Mouse (Mus musculus): ENCODE data around the gene Myh6. TPM values are rescaled to one million over a fixed set of nuclear protein-coding genes. Genes with fewer than 3 reads are reported as not detected.
"Not testable (repeated sequence)": the region's sequence is repeated elsewhere in the genome, so short reads cannot be mapped to it uniquely, and the experiment has no call there.

Myh6 gene
- polyA plus RNA-seq, 1 experiment from 2014 or later: 9.2 TPM

DNA sequence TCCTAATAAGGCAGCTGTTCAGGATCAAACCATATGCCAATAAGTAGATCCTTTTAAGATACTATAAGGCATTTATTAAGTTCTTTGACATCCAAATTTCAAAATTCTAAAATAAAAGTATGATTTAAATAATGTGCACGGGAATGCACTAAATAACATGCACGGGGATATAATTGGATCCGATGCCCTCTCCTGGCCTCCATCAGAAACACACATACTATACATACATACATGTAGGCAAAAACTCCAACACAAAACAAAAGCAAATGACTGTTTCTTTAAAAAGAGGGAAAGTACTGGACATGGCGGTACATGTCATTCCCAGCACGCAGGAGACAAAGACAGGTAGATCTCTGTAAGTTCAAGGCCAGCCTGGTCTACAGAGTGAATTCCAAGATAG is 33.1 kb upstream of the Myh6 start:
- not testable (repeated sequence) for H3K4me2 ChIP-seq (ENCODE audit: low read depth, low read length); H3K9ac ChIP-seq (replicated peaks; ENCODE audit: low read length); ATAC-seq (replicated peaks; ENCODE audit: insufficient number of reproducible peaks, low FRiP score, low TSS enrichment, low read depth); H3K27ac ChIP-seq (replicated peaks; ENCODE audit: low read depth, low read length); DNase-seq (ENCODE audit: low spot score); H3K27me3 ChIP-seq (ENCODE audit: control insufficient read depth, insufficient read depth, low read length); H3K4me3 ChIP-seq (ENCODE audit: low read depth, low read length); H3K4me1 ChIP-seq (ENCODE audit: control insufficient read depth, insufficient read depth, low read length); H3K36me3 ChIP-seq (replicated peaks; ENCODE audit: control insufficient read depth, insufficient read depth, low read depth, low read length); H3K9me3 ChIP-seq (replicated peaks; ENCODE audit: control insufficient read depth, low read length)
- 82% methylated on average over 5 of the region's 5 CpGs for WGBS

DNA sequence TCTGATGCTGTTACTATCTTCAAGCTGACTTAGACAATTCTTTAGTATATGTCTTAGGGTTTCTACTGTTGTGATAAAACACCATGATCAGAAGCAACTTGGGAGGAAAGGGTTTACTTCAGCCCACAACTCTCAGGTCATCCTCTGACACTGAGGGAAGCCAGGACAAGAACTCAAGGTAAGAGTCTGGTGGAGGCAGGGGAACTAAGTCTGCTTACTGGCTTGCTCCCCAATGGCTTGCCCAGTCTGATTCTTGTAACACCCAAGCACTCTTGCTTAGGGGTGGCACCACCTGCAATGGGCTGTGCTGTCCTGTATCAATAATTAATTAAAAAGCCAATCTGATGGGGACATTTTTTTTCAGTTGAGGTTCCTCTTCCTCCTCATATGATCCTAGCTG is 32.0 kb upstream of the Myh6 start:
- Histone ChIP-seq H3K4me3 (ENCODE audit: low read depth, low read length) (no peak overlapping the region), H3K9ac (replicated peaks; ENCODE audit: low read length) (no peak overlapping the region), H3K4me1 (ENCODE audit: control insufficient read depth, insufficient read depth, low read length) (peaks cover 3% of the 10 kb centered on the region), H3K4me2 (ENCODE audit: low read depth, low read length) (no peak overlapping the region), H3K9me3 (replicated peaks; ENCODE audit: control insufficient read depth, low read length) (no peaks in the 10 kb centered on the region), H3K27me3 (ENCODE audit: control insufficient read depth, insufficient read depth, low read length) (no peaks in the 10 kb centered on the region), H3K36me3 (replicated peaks; ENCODE audit: control insufficient read depth, insufficient read depth, low read depth, low read length) (no peaks in the 10 kb centered on the region), H3K27ac (replicated peaks; ENCODE audit: low read depth, low read length) (no peak overlapping the region)
- DNase-seq (ENCODE audit: low spot score): no peak
- no peak for ATAC-seq (replicated peaks; ENCODE audit: insufficient number of reproducible peaks, low FRiP score, low TSS enrichment, low read depth)

- 45% methylated on average over 4 of the region's 4 CpGs for WGBS
- H3K9ac ChIP-seq (replicated peaks; ENCODE audit: low read length): no peak overlapping the region
- no peaks in the 10 kb centered on the region for H3K36me3 ChIP-seq (replicated peaks; ENCODE audit: control insufficient read depth, insufficient read depth, low read depth, low read length)
- H3K27me3 ChIP-seq (ENCODE audit: control insufficient read depth, insufficient read depth, low read length): no peaks in the 10 kb centered on the region
- DNase-seq (ENCODE audit: low spot score) (peak; percentile 30), ATAC-seq (replicated peaks; ENCODE audit: insufficient number of reproducible peaks, low FRiP score, low TSS enrichment, low read depth) (peak; percentile 51; the same call in 1 of the 2 replicates)
- no peaks in the 10 kb centered on the region for H3K9me3 ChIP-seq (replicated peaks; ENCODE audit: control insufficient read depth, low read length)
- H3K4me3 ChIP-seq (ENCODE audit: low read depth, low read length): no peak overlapping the region
- H3K4me2 ChIP-seq (ENCODE audit: low read depth, low read length): no peak overlapping the region
- H3K4me1 ChIP-seq (ENCODE audit: control insufficient read depth, insufficient read depth, low read length): peaks cover 3% of the 10 kb centered on the region
- peak overlapping the region; percentile 54 for H3K27ac ChIP-seq (replicated peaks; ENCODE audit: low read depth, low read length)
Observed at GRCm38 (mm10) chr14:54997297-54997696, 30.6 kb upstream of the Myh6 start.

DNA sequence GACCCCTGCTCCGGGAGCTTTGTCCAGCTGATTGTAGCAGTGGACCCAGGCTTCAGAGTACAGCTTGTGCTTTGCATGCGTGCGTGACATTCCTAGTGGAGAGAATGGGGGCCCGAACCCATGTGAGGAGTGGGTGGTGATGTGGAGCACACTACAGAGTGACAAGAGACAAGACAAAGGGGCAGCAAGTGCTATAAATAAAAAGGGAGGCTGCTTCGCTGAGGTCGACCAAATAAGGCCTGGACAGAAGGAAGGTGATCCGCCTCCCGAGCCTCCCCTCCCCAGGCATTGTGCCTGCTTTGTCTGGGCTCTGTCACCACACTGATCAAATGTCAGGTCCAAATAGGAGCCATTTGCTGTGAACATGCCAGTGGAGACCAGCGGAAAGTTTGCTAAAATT is 30.1 kb upstream of the Myh6 start:
- ATAC-seq (replicated peaks; ENCODE audit: insufficient number of reproducible peaks, low FRiP score, low TSS enrichment, low read depth): peak; percentile 25
- 47% methylated on average over 9 of the region's 9 CpGs for WGBS
- Histone ChIP-seq H3K27ac (replicated peaks; ENCODE audit: low read depth, low read length) (peak overlapping the region; percentile 54), H3K36me3 (replicated peaks; ENCODE audit: control insufficient read depth, insufficient read depth, low read depth, low read length) (no peaks in the 10 kb centered on the region), H3K4me2 (ENCODE audit: low read depth, low read length) (no peak overlapping the region), H3K4me3 (ENCODE audit: low read depth, low read length) (no peak overlapping the region), H3K9me3 (replicated peaks; ENCODE audit: control insufficient read depth, low read length) (no peaks in the 10 kb centered on the region), H3K9ac (replicated peaks; ENCODE audit: low read length) (no peak overlapping the region), H3K27me3 (ENCODE audit: control insufficient read depth, insufficient read depth, low read length) (no peaks in the 10 kb centered on the region), H3K4me1 (ENCODE audit: control insufficient read depth, insufficient read depth, low read length) (peaks cover 3% of the 10 kb centered on the region)
- DNase-seq (ENCODE audit: low spot score): peak; percentile 23

DNA sequence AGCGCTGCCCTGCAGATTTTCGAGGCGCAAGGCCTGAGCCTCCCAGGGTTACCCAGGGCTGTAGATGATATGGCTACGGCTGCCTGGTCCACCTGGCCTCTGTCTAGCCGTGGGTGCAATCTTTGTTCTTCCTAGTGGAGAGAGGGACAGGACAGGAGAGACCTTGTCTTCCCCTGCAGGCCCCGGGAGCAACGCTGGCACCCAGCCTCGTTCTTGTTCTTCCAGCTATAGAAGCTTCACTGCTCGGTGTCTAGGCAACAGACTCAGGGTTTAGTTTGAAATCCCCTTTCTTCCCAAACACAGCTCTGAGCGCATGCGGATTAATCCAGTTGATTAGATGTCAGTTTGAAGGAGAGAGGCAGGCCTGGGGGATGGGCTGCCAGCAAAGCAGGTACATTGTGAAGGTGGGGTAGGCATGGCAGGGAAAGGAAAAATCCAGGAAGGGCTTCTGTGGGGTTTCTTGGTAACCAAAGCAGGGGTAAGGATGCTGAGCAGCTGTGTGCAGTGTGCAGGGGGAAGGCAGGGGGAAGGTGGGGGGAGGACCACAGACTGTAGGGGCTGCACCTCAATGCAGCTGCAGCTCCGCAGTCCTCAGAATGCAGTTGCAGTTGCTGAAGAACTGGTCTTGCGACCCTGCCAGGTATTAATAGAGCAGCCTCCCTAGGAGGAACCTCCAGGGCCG is 28.9 kb upstream of the Myh6 start:
- Histone ChIP-seq H3K4me3 (ENCODE audit: low read depth, low read length) (no peak overlapping the region), H3K9ac (replicated peaks; ENCODE audit: low read length) (peak overlapping the region; percentile 22; the same call in 1 of the 2 replicates), H3K27ac (replicated peaks; ENCODE audit: low read depth, low read length) (peak overlapping the region; percentile 41), H3K4me2 (ENCODE audit: low read depth, low read length) (no peak overlapping the region), H3K36me3 (replicated peaks; ENCODE audit: control insufficient read depth, insufficient read depth, low read depth, low read length) (no peaks in the 10 kb centered on the region), H3K27me3 (ENCODE audit: control insufficient read depth, insufficient read depth, low read length) (no peaks in the 10 kb centered on the region), H3K9me3 (replicated peaks; ENCODE audit: control insufficient read depth, low read length) (no peaks in the 10 kb centered on the region), H3K4me1 (ENCODE audit: control insufficient read depth, insufficient read depth, low read length) (peaks cover 3% of the 10 kb centered on the region)
- DNase-seq (ENCODE audit: low spot score) (peak; percentile 49), ATAC-seq (replicated peaks; ENCODE audit: insufficient number of reproducible peaks, low FRiP score, low TSS enrichment, low read depth) (peak; percentile 40; the same call in 1 of the 2 replicates)
- 36% methylated on average over 14 of the region's 14 CpGs for WGBS

- no peaks in the 10 kb centered on the region for H3K9me3 ChIP-seq (replicated peaks; ENCODE audit: control insufficient read depth, low read length)
- no peak overlapping the region for H3K4me2 ChIP-seq (ENCODE audit: low read depth, low read length)
- peaks cover 3% of the 10 kb centered on the region for H3K4me1 ChIP-seq (ENCODE audit: control insufficient read depth, insufficient read depth, low read length)
- ATAC-seq (replicated peaks; ENCODE audit: insufficient number of reproducible peaks, low FRiP score, low TSS enrichment, low read depth) (no peak), DNase-seq (ENCODE audit: low spot score) (no peak)
- no peaks in the 10 kb centered on the region for H3K27me3 ChIP-seq (ENCODE audit: control insufficient read depth, insufficient read depth, low read length)
- H3K4me3 ChIP-seq (ENCODE audit: low read depth, low read length): no peak overlapping the region
- no peak overlapping the region for H3K9ac ChIP-seq (replicated peaks; ENCODE audit: low read length)
- H3K27ac ChIP-seq (replicated peaks; ENCODE audit: low read depth, low read length): 0 out of 2 replicates have a peak overlapping the region, but pooled peaks have one; percentile 41
- no peaks in the 10 kb centered on the region for H3K36me3 ChIP-seq (replicated peaks; ENCODE audit: control insufficient read depth, insufficient read depth, low read depth, low read length)
Observed at GRCm38 (mm10) chr14:54994869-54995186, 28.1 kb upstream of the Myh6 start.

DNA sequence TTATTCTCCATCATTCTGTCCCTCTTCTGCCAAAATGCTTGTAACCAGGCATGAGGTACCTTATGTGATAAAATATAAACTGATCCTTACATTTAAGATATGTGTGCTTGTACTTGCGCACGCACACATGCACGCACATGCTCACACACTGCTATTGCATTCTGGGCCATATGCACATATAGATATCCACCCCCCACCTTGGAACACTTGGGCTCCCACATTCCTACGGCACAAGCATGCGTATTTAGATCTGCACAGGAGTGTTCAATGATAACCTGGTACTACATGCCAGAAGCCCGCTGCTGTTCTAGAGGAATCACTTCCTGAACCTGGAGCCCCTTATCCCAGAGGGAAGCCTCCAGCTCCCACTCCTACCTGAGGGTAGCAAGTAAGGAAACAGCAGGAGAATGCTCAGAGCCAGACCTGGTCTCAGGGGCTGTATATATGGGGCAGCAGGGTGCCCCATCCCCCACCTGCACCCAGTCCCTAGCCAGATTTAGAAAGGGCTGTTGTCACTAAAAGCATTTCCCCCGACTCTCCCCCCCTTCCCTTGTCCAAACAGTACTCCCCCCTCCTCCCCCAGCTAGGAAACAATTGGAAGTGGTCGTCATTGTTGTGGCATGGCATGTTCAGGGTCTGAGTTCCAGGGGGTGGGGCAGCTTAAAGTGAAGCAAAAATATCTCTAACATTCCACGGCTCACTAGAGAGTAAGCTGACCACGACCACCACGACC is 27.6 kb upstream of the Myh6 start, which contains the start of gene Myh7:
TSS of gene Myh7 (minus strand) at position 491 of the 733 bp plus-strand sequence.
- no peaks in the 10 kb centered on the region for H3K27me3 ChIP-seq (ENCODE audit: control insufficient read depth, insufficient read depth, low read length)
- WGBS: 52% methylated on average over 11 of the region's 11 CpGs
- ATAC-seq (replicated peaks; ENCODE audit: insufficient number of reproducible peaks, low FRiP score, low TSS enrichment, low read depth) (no peak), DNase-seq (ENCODE audit: low spot score) (no peak)
- H3K36me3 ChIP-seq (replicated peaks; ENCODE audit: control insufficient read depth, insufficient read depth, low read depth, low read length): no peaks in the 10 kb centered on the region
- no peak within 1 kb of the TSS for H3K4me2 ChIP-seq (ENCODE audit: low read depth, low read length)
- H3K9ac ChIP-seq (replicated peaks; ENCODE audit: low read length): peak within 1 kb of the TSS; percentile 22; the same call in 1 of the 2 replicates
- peaks cover 3% of the 10 kb centered on the region for H3K4me1 ChIP-seq (ENCODE audit: control insufficient read depth, insufficient read depth, low read length)
- H3K27ac ChIP-seq (replicated peaks; ENCODE audit: low read depth, low read length): peak within 1 kb of the TSS; percentile 41; the same call in 1 of the 2 replicates
- no peak within 1 kb of the TSS for H3K4me3 ChIP-seq (ENCODE audit: low read depth, low read length)
- H3K9me3 ChIP-seq (replicated peaks; ENCODE audit: control insufficient read depth, low read length): no peaks in the 10 kb centered on the region

- H3K27ac ChIP-seq (replicated peaks; ENCODE audit: low read depth, low read length): no peak overlapping the region
- H3K27me3 ChIP-seq (ENCODE audit: control insufficient read depth, insufficient read depth, low read length): no peaks in the 10 kb centered on the region
- no peaks in the 10 kb centered on the region for H3K36me3 ChIP-seq (replicated peaks; ENCODE audit: control insufficient read depth, insufficient read depth, low read depth, low read length)
- no peaks in the 10 kb centered on the region for H3K9me3 ChIP-seq (replicated peaks; ENCODE audit: control insufficient read depth, low read length)
- DNase-seq (ENCODE audit: low spot score) (no peak), ATAC-seq (replicated peaks; ENCODE audit: insufficient number of reproducible peaks, low FRiP score, low TSS enrichment, low read depth) (no peak)
- no peak overlapping the region for H3K9ac ChIP-seq (replicated peaks; ENCODE audit: low read length)
- 63% methylated on average over 10 of the region's 10 CpGs for WGBS
- peaks cover 3% of the 10 kb centered on the region for H3K4me1 ChIP-seq (ENCODE audit: control insufficient read depth, insufficient read depth, low read length)
- H3K4me2 ChIP-seq (ENCODE audit: low read depth, low read length): no peak overlapping the region
- H3K4me3 ChIP-seq (ENCODE audit: low read depth, low read length): no peak overlapping the region
Observed at GRCm38 (mm10) chr14:54993636-54994035, 26.9 kb upstream of the Myh6 start.
